9 mouse cellular contexts compared by ENCODE assay signal in genomic region chr5:54180192-54180611, GRCm38 (mm10).
DNase-seq lines count a peak whose midpoint lies in the region; ATAC-seq lines count a peak whose summit lies in the region.
"Had no signal": no experiment of that assay in that cellular context is flagged by ENCODE, and none has a peak within 500 bp of the region (broad histone marks: within the 10 kb centered on the region; RNA-seq: fewer than 3 reads in every experiment).

No protein-coding gene starts in this region.

- no peak overlapping the region for H3K4me3 ChIP-seq in hindbrain, embryonic 15.5 days
- H3K4me3 ChIP-seq in midbrain, embryonic 10.5 days: no peak overlapping the region

- intact Hi-C loops in gastrocnemius, postnatal 36 days (cut with DNase I): no loop called here

- ATAC-seq in hindbrain, embryonic 15.5 days (ENCODE audit: low FRiP score, low read depth): peak; percentile 31; the same call in 1 of the 2 replicates
- ATAC-seq in frontal cortex, adult (ENCODE audit: low TSS enrichment): no peak
- ATAC-seq: Patski had no signal

- H3K27me3 ChIP-seq in hindbrain, embryonic 15.5 days: no peaks in the 10 kb centered on the region
- no peaks in the 10 kb centered on the region; the same call in 1 of the 2 replicates for H3K27me3 ChIP-seq in midbrain, embryonic 10.5 days (ENCODE audit: low read depth, poor library complexity, severe bottlenecking)

- WGBS in hindbrain, embryonic 15.5 days: 22% methylated on average over 2 of the region's 2 CpGs
- WGBS in midbrain, embryonic 10.5 days: 45% methylated on average over 2 of the region's 2 CpGs

- DNase-seq in right cerebral cortex, postnatal 14 days: peak; percentile 26
- DNase-seq in right cerebral cortex, postnatal 25 days: no peak
- peak; percentile 34 to 43 for DNase-seq in gastrocnemius, postnatal 36 days
- peak; percentile 44 for DNase-seq in midbrain, embryonic 10.5 days (ENCODE audit: low spot score)
- DNase-seq in urinary bladder, postnatal 25 days (ENCODE audit: low spot score): no peak
- no peak for DNase-seq in right cerebral cortex, adult 18-20 months

- peaks cover 23% of the 10 kb centered on the region for H3K4me1 ChIP-seq in hindbrain, embryonic 15.5 days (replicated peaks)
- H3K4me1 ChIP-seq in midbrain, embryonic 10.5 days: peaks cover 34% of the 10 kb centered on the region

- H3K9ac ChIP-seq in hindbrain, embryonic 15.5 days: no peak overlapping the region

- H3K27ac ChIP-seq in hindbrain, embryonic 15.5 days (replicated peaks): no peak overlapping the region; the same call in 1 of the 2 replicates
- H3K27ac ChIP-seq in midbrain, embryonic 10.5 days (replicated peaks): peak overlapping the region; percentile 53

- H3K9me3 ChIP-seq in hindbrain, embryonic 15.5 days: no peaks in the 10 kb centered on the region
- no peaks in the 10 kb centered on the region for H3K9me3 ChIP-seq in midbrain, embryonic 10.5 days (replicated peaks)

- no peaks in the 10 kb centered on the region for H3K36me3 ChIP-seq in hindbrain, embryonic 15.5 days
- H3K36me3 ChIP-seq in midbrain, embryonic 10.5 days: no peaks in the 10 kb centered on the region

- no peak overlapping the region for H3K4me2 ChIP-seq in hindbrain, embryonic 15.5 days

Comparison
In these comparisons a context has a peak if more than half of its experiments do, and no peak if none do; other contexts are left out.
1. DNase-seq: peak in right cerebral cortex, postnatal 14 days (single experiment), gastrocnemius, postnatal 36 days (2 of 2) and midbrain, embryonic 10.5 days (single experiment); none in right cerebral cortex, postnatal 25 days (single experiment), urinary bladder, postnatal 25 days (single experiment) and right cerebral cortex, adult 18-20 months (single experiment).